Mouse (Mus musculus) kidney, postnatal 0 days (tissue): ENCODE results near the gene Cdk14. TPM values are rescaled to one million over a fixed set of nuclear protein-coding genes. Genes with fewer than 3 reads are reported as not detected.

Experiments
- ATAC-seq: fragments of 200-750 bp; cut with Nextera tagmentation; replicated peaks from 2 replicates; pipeline ENCODE4 v1.8.0; 2017; ENCODE audit warnings: low read depth, moderate number of reproducible peaks, moderate TSS enrichment, moderate library complexity; ENCODE audit not compliant: low FRiP score
- DNase-seq: peaks from one replicate; pipeline ENCODE4 v3.0.0-alpha.2; 2016; ENCODE audit warnings: low spot score
- H3K27ac ChIP-seq: fragments of 300-500 bp; sonication (generic); 2 replicates; pipeline ENCODE4 v1.5.1; 2014; ENCODE audit warnings: mild to moderate bottlenecking
- H3K27me3 ChIP-seq: fragments of 300-500 bp; sonication (generic); 2 replicates; pipeline ENCODE4 v1.6.1; 2014; ENCODE audit warnings: low read length, mixed read lengths; ENCODE audit not compliant: insufficient read depth
- H3K36me3 ChIP-seq: fragments of 300-500 bp; sonication (generic); 2 replicates; pipeline ENCODE4 v1.6.1; 2014; ENCODE audit warnings: low read length, mixed read lengths; ENCODE audit not compliant: insufficient read depth
- H3K4me1 ChIP-seq: fragments of 300-500 bp; sonication (generic); replicated peaks from 2 replicates; pipeline ENCODE4 v1.6.1; 2014; ENCODE audit warnings: antibody characterized with exemption, low read length, mixed read lengths; ENCODE audit not compliant: insufficient read depth
- H3K4me2 ChIP-seq: fragments of 300-500 bp; sonication (generic); 2 replicates; pipeline ENCODE4 v1.6.1; 2014; ENCODE audit warnings: mild to moderate bottlenecking, low read length, moderate library complexity, mixed read lengths
- H3K4me3 ChIP-seq: fragments of 300-500 bp; sonication (generic); replicated peaks from 2 replicates; pipeline ENCODE4 v1.5.1; 2014; ENCODE audit warnings: low read depth, low read length
- H3K9ac ChIP-seq: fragments of 300-500 bp; sonication (generic); 2 replicates; pipeline ENCODE4 v1.6.1; 2014; ENCODE audit warnings: low read depth, low read length
- H3K9me3 ChIP-seq: fragments of 300-500 bp; sonication (generic); replicated peaks from 2 replicates; pipeline ENCODE4 v1.6.1; 2016; ENCODE audit warnings: low read length, inconsistent platforms, mixed read lengths
- CTCF ChIP-seq: IDR thresholded peaks from 2 replicates; pipeline ENCODE4 v1.5.1; 2016; ENCODE audit warnings: antibody characterized with exemption, low read depth, mild to moderate bottlenecking, moderate library complexity
- WGBS: fragments of 180-500 bp; shearing (Covaris S2); extraction: QIAGEN DNeasy Blood & Tissue Kit; methylation state at CpG from one replicate; pipeline ENCODE4 v1.1.7; 2014; 5-methylcytosine and 5-hydroxymethylcytosine counted together
- polyA plus RNA-seq: library from polyadenylated mRNA; unstranded; fragments of >200 nt; fragmentation: Nextera tagmentation; extraction: Ambion mirVana; gene quantifications from 2 replicates; pipeline ENCODE4 v1.2.1, GENCODE M21; 2015

Gene Cdk14
- polyA plus RNA-seq, 1 experiment from 2014 or later: 8.8 TPM

DNA sequence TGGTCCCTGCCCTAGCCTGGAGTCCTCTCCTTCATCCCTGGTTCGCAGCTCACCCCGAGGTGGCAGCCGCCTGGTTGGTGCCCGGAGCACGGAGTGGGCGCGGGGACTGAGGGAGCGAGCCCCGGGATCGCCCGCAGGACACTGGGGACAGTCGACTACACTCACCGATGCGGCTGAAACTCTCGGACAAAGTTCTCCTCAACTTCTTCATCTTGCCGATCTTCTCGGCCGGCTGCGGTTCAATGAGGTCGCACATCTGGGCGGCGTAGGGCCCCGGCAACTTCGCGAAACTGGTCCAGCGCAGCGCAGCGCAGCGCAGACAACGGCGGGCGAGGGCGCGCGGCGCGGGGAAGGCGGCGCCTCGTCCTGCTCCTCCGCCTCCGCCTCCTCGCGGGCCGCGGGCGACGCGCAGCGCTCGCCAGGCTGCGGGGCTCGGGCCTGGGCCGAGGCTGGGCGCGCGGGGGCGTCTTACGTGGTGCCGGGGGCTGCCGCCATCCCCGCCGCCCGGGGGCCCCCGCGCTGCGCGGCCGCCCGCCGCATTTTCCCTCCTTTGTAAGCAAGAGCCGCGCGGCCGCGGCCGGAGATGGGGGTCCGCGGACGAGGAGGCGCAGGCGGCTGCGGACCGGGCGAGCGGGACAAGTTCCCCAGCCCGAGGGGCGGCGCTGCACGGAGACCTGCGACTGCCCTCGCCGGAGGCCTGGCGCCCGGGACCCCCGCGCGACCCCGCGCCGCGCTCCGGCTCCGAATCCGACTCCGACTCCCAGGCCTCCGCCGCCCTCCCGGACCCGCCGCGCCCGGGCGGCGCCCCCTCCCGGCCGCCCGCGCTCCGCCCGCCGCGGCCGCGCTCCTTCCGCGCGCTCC is 40.0 kb downstream of the Cdk14 start:
- H3K27me3 ChIP-seq: no peaks in the 10 kb centered on the region
- ATAC-seq (peak; percentile 90), DNase-seq (peak; percentile 76)
- TF ChIP-seq CTCF: no peak
- H3K4me3 ChIP-seq: peak overlapping the region; percentile 88
- H3K4me1 ChIP-seq: no peaks in the 10 kb centered on the region
- peak overlapping the region; percentile 87 for H3K4me2 ChIP-seq
- WGBS: under 1% methylated on average over 80 of the region's 128 CpGs
- H3K27ac ChIP-seq: peak overlapping the region; percentile 80
- H3K36me3 ChIP-seq: no peaks in the 10 kb centered on the region
- peak overlapping the region; percentile 91 for H3K9ac ChIP-seq
- no peaks in the 10 kb centered on the region for H3K9me3 ChIP-seq

GRCm38 (mm10) chr5:5379501-5379869 is 40.6 kb downstream of the Cdk14 start:
- Histone ChIP-seq H3K9me3 (no peaks in the 10 kb centered on the region), H3K4me3 (peak overlapping the region; percentile 88), H3K36me3 (no peaks in the 10 kb centered on the region), H3K27me3 (no peaks in the 10 kb centered on the region), H3K9ac (peak overlapping the region; percentile 91), H3K27ac (0 out of 2 replicates have a peak overlapping the region, but pooled peaks have one; percentile 80), H3K4me1 (no peaks in the 10 kb centered on the region), H3K4me2 (peak overlapping the region; percentile 87)
- peak; percentile 51 for DNase-seq
- TF ChIP-seq CTCF: no peak
- WGBS: under 1% methylated on average over 14 of the region's 14 CpGs
- ATAC-seq: no peak

- Histone ChIP-seq H3K4me1 (no peaks in the 10 kb centered on the region), H3K4me2 (no peak overlapping the region), H3K36me3 (no peaks in the 10 kb centered on the region), H3K27ac (no peak overlapping the region), H3K9me3 (no peaks in the 10 kb centered on the region), H3K27me3 (no peaks in the 10 kb centered on the region), H3K4me3 (no peak overlapping the region), H3K9ac (no peak overlapping the region)
- no peak for TF ChIP-seq CTCF
- 92% methylated on average over 1 of the region's 1 CpGs for WGBS
- no peak for ATAC-seq
- no peak for DNase-seq
Observed at GRCm38 (mm10) chr5:5374393-5374792, 45.7 kb downstream of the Cdk14 start.

DNA sequence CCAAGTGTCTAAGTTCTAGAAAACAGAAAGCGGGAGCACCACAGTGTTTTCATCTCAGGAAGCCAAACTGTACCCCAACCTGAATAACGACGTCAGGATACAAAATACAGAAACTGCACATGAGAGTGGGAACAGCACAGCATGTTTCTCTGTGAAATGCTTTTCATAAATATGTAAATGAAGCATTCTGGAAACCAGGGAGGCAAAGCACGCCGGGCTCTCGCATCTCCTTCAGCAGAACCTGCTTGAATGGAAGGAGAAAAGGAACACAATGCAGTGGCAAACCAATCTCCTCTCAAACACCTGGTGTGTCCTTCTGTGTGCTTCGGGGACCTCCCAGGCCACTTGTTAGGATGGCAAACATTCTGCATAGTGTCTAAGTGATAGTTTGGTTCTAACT is 46.6 kb downstream of the Cdk14 start:
- Histone ChIP-seq H3K4me2 (no peak overlapping the region), H3K4me1 (no peaks in the 10 kb centered on the region)

DNA sequence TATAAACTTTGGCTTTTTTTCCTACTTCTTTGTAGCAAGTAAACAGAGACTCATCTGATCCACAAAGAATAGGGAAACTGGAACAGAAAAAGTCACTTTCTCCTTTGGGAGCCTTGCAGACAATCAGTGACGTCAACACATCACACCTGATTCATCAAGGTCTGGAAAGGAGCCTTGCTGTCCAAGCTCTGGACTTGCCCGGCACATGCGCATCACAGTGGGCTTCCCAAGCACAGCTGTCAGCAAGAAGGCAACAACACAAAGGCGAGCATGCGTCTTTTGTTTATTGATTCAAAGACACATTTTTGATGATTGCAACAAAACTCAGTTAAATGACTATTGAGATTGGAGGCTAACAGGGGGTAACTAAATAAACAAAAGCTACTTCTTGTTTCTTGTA is 47.2 kb downstream of the Cdk14 start:
- Histone ChIP-seq H3K36me3 (no peaks in the 10 kb centered on the region), H3K9ac (no peak overlapping the region), H3K9me3 (no peaks in the 10 kb centered on the region), H3K4me3 (no peak overlapping the region), H3K4me2 (no peak overlapping the region), H3K27ac (no peak overlapping the region), H3K4me1 (no peaks in the 10 kb centered on the region), H3K27me3 (no peaks in the 10 kb centered on the region)
- DNase-seq (no peak), ATAC-seq (no peak)
- WGBS: 80% methylated on average over 5 of the region's 5 CpGs
- no peak for TF ChIP-seq CTCF

More for the DNA sequence above, 46.6 kb downstream of the Cdk14 start:
- Histone ChIP-seq H3K27ac (no peak overlapping the region), H3K27me3 (no peaks in the 10 kb centered on the region), H3K9ac (no peak overlapping the region), H3K36me3 (no peaks in the 10 kb centered on the region), H3K9me3 (no peaks in the 10 kb centered on the region), H3K4me3 (no peak overlapping the region)
- ATAC-seq (no peak), DNase-seq (no peak)
- no peak for TF ChIP-seq CTCF
- 84% methylated on average over 7 of the region's 7 CpGs for WGBS

- Histone ChIP-seq H3K27me3 (no peaks in the 10 kb centered on the region), H3K9me3 (no peaks in the 10 kb centered on the region), H3K27ac (no peak overlapping the region), H3K4me1 (no peaks in the 10 kb centered on the region), H3K9ac (no peak overlapping the region), H3K4me3 (no peak overlapping the region), H3K4me2 (no peak overlapping the region), H3K36me3 (no peaks in the 10 kb centered on the region)
- DNase-seq (no peak), ATAC-seq (peak; percentile 52; the same call in 1 of the 2 replicates)
- WGBS: 61% methylated on average over 3 of the region's 3 CpGs
- no peak for TF ChIP-seq CTCF
Observed at GRCm38 (mm10) chr5:5372354-5372753, 47.8 kb downstream of the Cdk14 start.
